Mouse (Mus musculus) bone marrow, adult 2 months (tissue): ENCODE data around the gene Repin1.

Experiments used
- CTCF ChIP-seq: fragments of 200-500 bp; IDR thresholded peaks from 2 replicates; pipeline ENCODE4 v1.5.1; 2011; ENCODE audit warnings: low read length, control low read depth; ENCODE audit not compliant: control insufficient read depth, insufficient read depth
- POLR2A ChIP-seq: fragments of 200-500 bp; IDR thresholded peaks from 2 replicates; pipeline ENCODE4 v1.6.1; 2011; ENCODE audit warnings: low read depth, mild to moderate bottlenecking, control low read depth, low read length, borderline replicate concordance; ENCODE audit not compliant: control insufficient read depth

GRCm38 (mm10) chr6:48628808-48629660 lies 35.4 kb downstream of the Repin1 start:
- 0 out of 2 replicates have a peak, but pooled peaks have one; percentile 21 for TF ChIP-seq POLR2A
- no peak for TF ChIP-seq CTCF
